Mouse (Mus musculus) cerebellum, postnatal 25 days (tissue): ENCODE measurements around the gene Zfand2a.

Experiments used
- DNase-seq, 2 experiments: peaks; one replicate each; pipeline ENCODE4 v3.0.0; 2021; ENCODE audit warnings: mixed read lengths in 2 of 2

The Zfand2a gene

GRCm38 (mm10) chr5:139429818-139430341 lies 54.5 kb downstream of the Zfand2a start:
- no peak for DNase-seq

GRCm38 (mm10) chr5:139427989-139428388 lies 56.4 kb downstream of the Zfand2a start:
- DNase-seq, result peak; percentile 59 to 69

- DNase-seq, result no peak
These were observed 57.3 kb downstream of the Zfand2a start for GRCm38 (mm10) chr5:139427001-139427400.

GRCm38 (mm10) chr5:139425198-139425597 lies 59.2 kb downstream of the Zfand2a start:
- DNase-seq, result no peak

GRCm38 (mm10) chr5:139423026-139423865 lies 61.1 kb downstream of the Zfand2a start, which contains the start of gene Gper1:
Gene Gper1 (plus strand): TSS chr5:139423151.
- peak; percentile 64 to 75 for DNase-seq
